Mouse (Mus musculus) liver, embryonic 14.5 days (tissue): ENCODE measurements around the gene C1rb.

Source experiments
- CTCF ChIP-seq: IDR thresholded peaks from 2 replicates; pipeline ENCODE4 v1.5.1; 2016; ENCODE audit warnings: antibody characterized with exemption, low read depth, control low read depth
- EP300 ChIP-seq: IDR thresholded peaks from 2 replicates; pipeline ENCODE4 v1.6.1; 2016; ENCODE audit warnings: antibody characterized with exemption, low read depth

DNA sequence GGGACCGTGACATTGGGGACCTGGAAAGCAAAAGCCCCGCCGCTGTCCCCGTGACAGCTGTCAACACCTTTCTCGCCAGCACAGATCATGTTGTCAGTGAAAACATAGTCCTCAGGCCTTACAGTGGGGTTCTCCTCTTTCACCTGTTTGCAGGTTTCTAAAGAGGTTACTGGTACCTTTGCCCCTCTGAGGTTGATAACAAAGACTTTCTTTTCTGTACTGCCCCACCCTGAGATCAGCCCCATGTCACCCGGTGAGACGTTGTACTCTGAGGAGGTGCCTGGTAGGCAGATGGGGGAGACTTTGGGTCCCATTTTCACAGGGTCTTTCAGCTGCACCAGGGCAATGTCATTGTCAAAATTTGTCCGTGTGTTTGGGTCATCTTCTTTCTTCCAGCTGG lies 39.0 kb upstream of the C1rb start:
- TF ChIP-seq CTCF: no peak
- no peak for TF ChIP-seq EP300
